Comparison of ENCODE assay signal across 10 mouse cellular contexts in genomic region chr9:66915869-66916785, GRCm38 (mm10). TPM values are rescaled to one million over a fixed set of nuclear protein-coding genes. Genes with fewer than 3 reads are reported as not detected.
A peak's percentile ranks its signal among the peaks of the same experiment; 100 is the strongest.
DNase-seq lines count a peak whose midpoint lies in the region; ATAC-seq and TF ChIP-seq lines count a peak whose summit lies in the region.
"Had no signal": no experiment of that assay in that cellular context is flagged by ENCODE, and none has a peak within 500 bp of the region (broad histone marks: within the 10 kb centered on the region; RNA-seq: fewer than 3 reads in every experiment).

No protein-coding gene starts in this region.

- no peak overlapping the region for H3K4me3 ChIP-seq in heart, adult 2 months
- H3K4me3 ChIP-seq in spleen, adult 2 months (ENCODE audit: extremely low read depth, insufficient read depth, insufficient read length): no peak overlapping the region
- peak overlapping the region; percentile 96 for H3K4me3 ChIP-seq in liver, embryonic 11.5 days (ENCODE audit: low read depth, low read length)
- H3K4me3 ChIP-seq: neural tube, embryonic 12.5 days had no signal

- no peak for TF ChIP-seq POLR2A in heart, adult 2 months (IDR thresholded peaks at IDR 0.05; ENCODE audit: insufficient read depth, low read depth, low read length)
- TF ChIP-seq POLR2A in spleen, adult 2 months (IDR thresholded peaks at IDR 0.05; ENCODE audit: low read depth, low read length): no peak

- TF ChIP-seq EP300 in heart, adult 2 months (IDR thresholded peaks at IDR 0.05; ENCODE audit: insufficient read depth, low read depth, low read length): no peak

- H3K27me3 ChIP-seq in heart, adult 2 months (ENCODE audit: control insufficient read depth, insufficient read depth, low read length): no peaks in the 10 kb centered on the region
- no peaks in the 10 kb centered on the region for H3K27me3 ChIP-seq in spleen, adult 2 months (ENCODE audit: control insufficient read depth, insufficient read depth, low read length)
- no peaks in the 10 kb centered on the region for H3K27me3 ChIP-seq in liver, embryonic 11.5 days (replicated peaks; ENCODE audit: control insufficient read depth, insufficient read depth, low read length)
- H3K27me3 ChIP-seq: neural tube, embryonic 12.5 days had no signal

- no peak for DNase-seq in heart, adult 2 months
- no peak for DNase-seq in heart, postnatal 4 days
- DNase-seq in spleen, adult 2 months (ENCODE audit: low read depth in 1 of 2, low spot score in 2 of 2): peak in 1 of 2 experiments; percentile 41
- no peak for DNase-seq in spleen, postnatal 14 days (ENCODE audit: low spot score in 2 of 2)
- no peak for DNase-seq in liver, embryonic 11.5 days (ENCODE audit: low spot score)
- peak; percentile 36 for DNase-seq in thymus, postnatal 14 days
- no peak for DNase-seq in layer of hippocampus, adult 9-11 months
- no peak for DNase-seq in gastrocnemius, postnatal 10 days
- DNase-seq: lung, adult 2 months had no signal

- H3K9me3 ChIP-seq in liver, embryonic 11.5 days (ENCODE audit: control insufficient read depth, low read length): no peaks in the 10 kb centered on the region
- H3K9me3 ChIP-seq: neural tube, embryonic 12.5 days had no signal

- peak; percentile 80 for ATAC-seq in liver, embryonic 11.5 days (replicated peaks; ENCODE audit: low FRiP score)

- no peak overlapping the region for H3K9ac ChIP-seq in heart, adult 2 months (ENCODE audit: low read depth, low read length)
- peak overlapping the region; percentile 58 for H3K9ac ChIP-seq in liver, embryonic 11.5 days (ENCODE audit: low read depth, low read length)
- H3K9ac ChIP-seq: neural tube, embryonic 12.5 days had no signal

- intact Hi-C loops in heart, adult 2 months (cut with DNase I): loop anchor here (5.0 kb wide), 1 partner anchor 39 kb away; no protein-coding TSS in a partner anchor

- no peak for TF ChIP-seq CTCF in heart, adult 2 months (IDR thresholded peaks at IDR 0.05)
- no peak for TF ChIP-seq CTCF in spleen, adult 2 months (IDR thresholded peaks at IDR 0.05; ENCODE audit: extremely low read depth, insufficient read depth, insufficient read length, insufficient replicate concordance)

- peaks cover 19% of the 10 kb centered on the region for H3K4me1 ChIP-seq in heart, adult 2 months (ENCODE audit: control insufficient read depth, insufficient read depth, low read length)
- H3K4me1 ChIP-seq in spleen, adult 2 months (ENCODE audit: control insufficient read depth, insufficient read depth, insufficient read length): peaks cover 20% of the 10 kb centered on the region; the same call in 1 of the 2 replicates
- H3K4me1 ChIP-seq in liver, embryonic 11.5 days (replicated peaks; ENCODE audit: control insufficient read depth, insufficient read depth, low read length): peaks cover 65% of the 10 kb centered on the region

- H3K79me2 ChIP-seq in heart, adult 2 months (replicated peaks; ENCODE audit: control insufficient read depth, insufficient read depth, low read length): peaks cover 3% of the 10 kb centered on the region; the same call in 1 of the 2 replicates

- H3K4me2 ChIP-seq in liver, embryonic 11.5 days: peak overlapping the region; percentile 91
- H3K4me2 ChIP-seq: neural tube, embryonic 12.5 days had no signal

- peak overlapping the region; percentile 52 for H3K27ac ChIP-seq in heart, adult 2 months
- H3K27ac ChIP-seq in spleen, adult 2 months (ENCODE audit: insufficient read depth, low read length): peak overlapping the region; percentile 17
- peak overlapping the region; percentile 90 for H3K27ac ChIP-seq in liver, embryonic 11.5 days (ENCODE audit: low read depth, low read length)
- H3K27ac ChIP-seq: neural tube, embryonic 12.5 days had no signal

- H3K36me3 ChIP-seq in heart, adult 2 months (ENCODE audit: control insufficient read depth, insufficient read depth, low read length): peaks cover 24% of the 10 kb centered on the region
- H3K36me3 ChIP-seq in spleen, adult 2 months (ENCODE audit: control insufficient read depth, insufficient read depth, low read length): no peaks in the 10 kb centered on the region
- no peaks in the 10 kb centered on the region; the same call in 1 of the 2 replicates for H3K36me3 ChIP-seq in liver, embryonic 11.5 days (ENCODE audit: control insufficient read depth, insufficient read depth, low read length)
- H3K36me3 ChIP-seq: neural tube, embryonic 12.5 days had no signal

- 50% methylated on average over 9 of the region's 9 CpGs for WGBS in heart, adult 2 months
- WGBS in spleen, adult 2 months: 20% methylated on average over 9 of the region's 9 CpGs
- WGBS in liver, embryonic 11.5 days: 40% methylated on average over 9 of the region's 9 CpGs

RNA-seq across cellular contexts. Expression of gene Rab8b, which starts 3.4 kb away (rescaled TPM):
- total RNA-seq in heart, adult 2 months (2021): 1 to 10 TPM; 8.5 to 9.8 TPM
- polyA plus RNA-seq in heart, adult 2 months (2012; rRNA removed): 5.5 and 10.0 TPM in 2 replicates
- total RNA-seq in heart, postnatal 4 days (2021): 10 to 100 TPM; 17.8 to 18.5 TPM
- polyA plus RNA-seq in spleen, adult 2 months (2012; rRNA removed): 12.5 and 13.2 TPM in 2 replicates
- 43.1 and 44.3 TPM in 2 replicates for polyA plus RNA-seq in liver, embryonic 11.5 days (2014; fragmentation: Nextera tagmentation; extraction: Ambion mirVana)
- 10 to 100 TPM; 12.6 to 15.4 TPM for total RNA-seq in gastrocnemius, postnatal 10 days (2021)

RNA-seq across cellular contexts. Expression of gene Rps27l, which starts 29.8 kb away (rescaled TPM):
- total RNA-seq in heart, adult 2 months (2021): 100 to 1,000 TPM; 157 to 180 TPM
- polyA plus RNA-seq in heart, adult 2 months (2012; rRNA removed): 53.5 and 79.3 TPM in 2 replicates
- total RNA-seq in heart, postnatal 4 days (2021): 100 to 1,000 TPM; 253 to 256 TPM
- polyA plus RNA-seq in spleen, adult 2 months (2012; rRNA removed): 11.4 and 13.3 TPM in 2 replicates
- 1,011 and 1,028 TPM in 2 replicates for polyA plus RNA-seq in liver, embryonic 11.5 days (2014; fragmentation: Nextera tagmentation; extraction: Ambion mirVana)
- 100 to 1,000 TPM; 215 to 237 TPM for total RNA-seq in gastrocnemius, postnatal 10 days (2021)

RNA-seq across cellular contexts. Expression of gene Lactb, which starts 59.2 kb away (rescaled TPM):
- total RNA-seq in heart, adult 2 months (2021): 10 to 100 TPM; 20.4 to 20.6 TPM
- polyA plus RNA-seq in heart, adult 2 months (2012; rRNA removed): 6.8 and 10.8 TPM in 2 replicates
- total RNA-seq in heart, postnatal 4 days (2021): 10 to 100 TPM; 20.9 to 21.6 TPM
- polyA plus RNA-seq in spleen, adult 2 months (2012; rRNA removed): 9.5 and 23.7 TPM in 2 replicates
- 11.6 and 12.7 TPM in 2 replicates for polyA plus RNA-seq in liver, embryonic 11.5 days (2014; fragmentation: Nextera tagmentation; extraction: Ambion mirVana)
- 10 to 100 TPM; 19.1 to 22.4 TPM for total RNA-seq in gastrocnemius, postnatal 10 days (2021)

Comparison
In these comparisons a context has a peak if more than half of its experiments do, and no peak if none do; other contexts are left out.
1. H3K27ac ChIP-seq: peak in every context shown above with its lines; median percentile 90 in liver, embryonic 11.5 days; 52 in heart, adult 2 months; 17 in spleen, adult 2 months.